ENCODE assay signal across 9 mouse cellular contexts in the genomic region with DNA sequence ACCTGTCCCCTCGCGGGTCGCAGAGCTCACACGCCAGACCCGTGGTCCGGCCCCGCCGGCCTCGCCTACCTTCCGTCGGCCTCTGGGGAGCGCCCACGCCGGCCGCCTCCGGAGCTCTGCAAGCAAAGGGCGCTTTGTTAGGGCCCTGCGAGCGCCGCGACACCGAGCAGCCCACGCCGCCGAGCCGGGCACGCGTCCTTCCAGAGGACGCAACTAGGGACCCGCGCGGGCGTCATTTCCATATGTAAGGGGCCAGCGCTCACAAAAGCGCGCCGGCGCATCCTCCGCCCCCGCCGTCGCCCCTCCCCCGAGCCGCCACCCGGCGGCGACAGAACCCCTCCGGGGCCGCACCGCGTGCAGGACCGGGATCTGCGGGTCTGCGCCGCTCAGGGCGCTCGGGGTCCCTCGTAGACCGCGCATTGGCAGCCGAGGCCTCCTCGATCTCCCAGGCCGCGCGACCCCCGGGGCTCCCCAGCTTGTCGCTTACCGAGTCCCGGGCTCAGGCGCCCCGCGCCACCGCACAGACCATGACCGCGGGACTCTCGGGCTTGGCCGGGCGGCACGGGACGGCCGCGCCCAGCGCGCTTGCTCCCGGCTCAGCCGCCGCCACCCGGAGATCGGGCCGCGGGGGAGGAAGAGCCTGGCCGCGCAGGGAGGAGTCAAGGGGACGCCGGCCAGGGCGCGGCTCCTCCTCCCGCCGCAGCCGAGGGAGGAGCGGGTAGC. TPM values are rescaled to one million over a fixed set of nuclear protein-coding genes. Genes with fewer than 3 reads are reported as not detected.
A peak's percentile ranks its signal among the peaks of the same experiment; 100 is the strongest.
DNase-seq lines count a peak whose midpoint lies in the region; ATAC-seq and TF ChIP-seq lines count a peak whose summit lies in the region.
"Had no signal": no experiment of that assay in that cellular context is flagged by ENCODE, and none has a peak within 500 bp of the region (broad histone marks: within the 10 kb centered on the region; RNA-seq: fewer than 3 reads in every experiment).

No protein-coding gene starts in this region.

- peak overlapping the region; percentile 81 for H3K9ac ChIP-seq in ES-Bruce4 (ENCODE audit: low read depth, poor library complexity, severe bottlenecking)
- peak overlapping the region; percentile 87 for H3K9ac ChIP-seq in forebrain, embryonic 11.5 days (ENCODE audit: low read length)
- H3K9ac ChIP-seq in heart, embryonic 16.5 days (ENCODE audit: low read length), result peak overlapping the region; percentile 97
- H3K9ac ChIP-seq in lung, embryonic 14.5 days, result peak overlapping the region; percentile 80

- 0 out of 2 replicates have a peak, but pooled peaks cover 2% of the 10 kb centered on the region for H3K27me3 ChIP-seq in ES-Bruce4 (ENCODE audit: control insufficient read depth, insufficient read depth, low read length, poor library complexity, severe bottlenecking)
- H3K27me3 ChIP-seq in forebrain, embryonic 11.5 days (ENCODE audit: control insufficient read depth, insufficient read depth, low read length), result peaks cover 17% of the 10 kb centered on the region; the same call in 1 of the 2 replicates
- no peaks in the 10 kb centered on the region for H3K27me3 ChIP-seq in heart, embryonic 16.5 days (ENCODE audit: control insufficient read depth, insufficient read depth, low read length)
- H3K27me3 ChIP-seq in lung, embryonic 14.5 days (ENCODE audit: insufficient read depth, low read length), result no peaks in the 10 kb centered on the region

- no peaks in the 10 kb centered on the region for H3K9me3 ChIP-seq in ES-Bruce4 (replicated peaks; ENCODE audit: control insufficient read depth, insufficient read depth, low read length, poor library complexity, severe bottlenecking)
- no peaks in the 10 kb centered on the region for H3K9me3 ChIP-seq in forebrain, embryonic 11.5 days (ENCODE audit: control insufficient read depth, low read length)
- no peaks in the 10 kb centered on the region for H3K9me3 ChIP-seq in heart, embryonic 16.5 days (replicated peaks; ENCODE audit: control insufficient read depth, low read length)
- no peaks in the 10 kb centered on the region for H3K9me3 ChIP-seq in lung, embryonic 14.5 days (ENCODE audit: low read depth, low read length)

- no peak for TF ChIP-seq EP300 in ES-Bruce4 (IDR thresholded peaks at IDR 0.05; ENCODE audit: insufficient read depth, low read depth, low read length)

- peak overlapping the region; percentile 63 for H3K4me3 ChIP-seq in ES-Bruce4 (ENCODE audit: low read depth, low read length)
- H3K4me3 ChIP-seq in forebrain, embryonic 11.5 days (ENCODE audit: low read depth, low read length), result peak overlapping the region; percentile 80
- H3K4me3 ChIP-seq in heart, embryonic 16.5 days (ENCODE audit: low read length), result peak overlapping the region; percentile 90
- peak overlapping the region; percentile 85 for H3K4me3 ChIP-seq in lung, embryonic 14.5 days (ENCODE audit: low read depth, low read length)

- no peaks in the 10 kb centered on the region for H3K36me3 ChIP-seq in ES-Bruce4 (ENCODE audit: control insufficient read depth, insufficient read depth, low read length, poor library complexity, severe bottlenecking)
- H3K36me3 ChIP-seq in forebrain, embryonic 11.5 days (ENCODE audit: control insufficient read depth, insufficient read depth, low read length), result no peaks in the 10 kb centered on the region
- H3K36me3 ChIP-seq in heart, embryonic 16.5 days (ENCODE audit: control insufficient read depth, insufficient read depth), result no peaks in the 10 kb centered on the region
- H3K36me3 ChIP-seq in lung, embryonic 14.5 days (ENCODE audit: insufficient read depth), result no peaks in the 10 kb centered on the region

- H3K4me1 ChIP-seq in ES-Bruce4 (ENCODE audit: control insufficient read depth, insufficient read depth, low read length), result no peaks in the 10 kb centered on the region
- peaks cover 9% of the 10 kb centered on the region for H3K4me1 ChIP-seq in forebrain, embryonic 11.5 days (replicated peaks; ENCODE audit: control insufficient read depth, insufficient read depth, low read length)
- H3K4me1 ChIP-seq in heart, embryonic 16.5 days (ENCODE audit: control insufficient read depth, insufficient read depth, low read length), result peaks cover 14% of the 10 kb centered on the region
- H3K4me1 ChIP-seq in lung, embryonic 14.5 days (ENCODE audit: insufficient read depth), result peaks cover 4% of the 10 kb centered on the region; the same call in 1 of the 2 replicates

- WGBS in forebrain, embryonic 11.5 days, result under 1% methylated on average over 83 of the region's 101 CpGs
- under 1% methylated on average over 99 of the region's 101 CpGs for WGBS in heart, embryonic 16.5 days
- under 1% methylated on average over 83 of the region's 101 CpGs for WGBS in lung, embryonic 14.5 days

- H3K4me2 ChIP-seq in forebrain, embryonic 11.5 days (ENCODE audit: low read depth, low read length, severe bottlenecking), result peak overlapping the region; percentile 98
- peak overlapping the region; percentile 100 for H3K4me2 ChIP-seq in heart, embryonic 16.5 days (ENCODE audit: low read depth, low read length)
- H3K4me2 ChIP-seq in lung, embryonic 14.5 days, result peak overlapping the region; percentile 90

- TF ChIP-seq CTCF in ES-Bruce4 (IDR thresholded peaks at IDR 0.05; ENCODE audit: low read depth, low read length), result no peak
- TF ChIP-seq CTCF in lung, embryonic 14.5 days (IDR thresholded peaks at IDR 0.05; ENCODE audit: low read depth), result no peak

- H3K27ac ChIP-seq in ES-Bruce4 (ENCODE audit: insufficient read depth, low read length), result no peak overlapping the region
- H3K27ac ChIP-seq in forebrain, embryonic 11.5 days (ENCODE audit: low read depth, low read length), result peak overlapping the region; percentile 2; the same call in 1 of the 2 replicates
- peak overlapping the region; percentile 93 for H3K27ac ChIP-seq in heart, embryonic 16.5 days (ENCODE audit: low read length)
- H3K27ac ChIP-seq in lung, embryonic 14.5 days (ENCODE audit: low read depth), result peak overlapping the region; percentile 81

- no peak for TF ChIP-seq POLR2A in ES-Bruce4 (IDR thresholded peaks at IDR 0.05; ENCODE audit: insufficient read depth, low read length)

- DNase-seq in c-Kit-positive CD71-positive TER-119-positive erythroid progenitor cells, embryonic 14.5 days (ENCODE audit: low spot score), result peak; percentile 59
- DNase-seq in forebrain, embryonic 11.5 days (ENCODE audit: low spot score), result peak; percentile 86
- peak; percentile 73 to 87 for DNase-seq in kidney, postnatal 25 days
- peak; percentile 86 for DNase-seq in lung, embryonic 14.5 days
- peak; percentile 53 to 58 for DNase-seq in thymus, adult 18-20 months

- peak; percentile 83 for ATAC-seq in forebrain, embryonic 11.5 days (replicated peaks; ENCODE audit: low FRiP score)
- ATAC-seq in heart, embryonic 16.5 days (replicated peaks; ENCODE audit: extremely low read depth, insufficient read depth, low FRiP score), result peak; percentile 91
- ATAC-seq in lung, embryonic 14.5 days (ENCODE audit: insufficient read depth), result peak; percentile 88
- ATAC-seq in neutrophil, adult 5-6 weeks (ENCODE audit: extremely low read depth, insufficient number of reproducible peaks, low FRiP score, poor library complexity, severe bottlenecking), result peak; percentile 70

RNA-seq across cellular contexts. Expression of a gene that starts 2.0 kb away (rescaled TPM):
- polyA plus RNA-seq in ES-Bruce4 (2011; ENCODE audit: insufficient read depth, insufficient read length, low read depth, missing spikeins), result 6.3 and 7.3 TPM in 2 replicates
- 13.0 and 13.3 TPM in 2 replicates for polyA plus RNA-seq in forebrain, embryonic 11.5 days (2014; fragmentation: Nextera tagmentation; extraction: Ambion mirVana)
- polyA plus RNA-seq in heart, embryonic 16.5 days (2015; fragmentation: Nextera tagmentation; extraction: Ambion mirVana), result 7.9 and 9.8 TPM in 2 replicates
- 20.8 and 25.1 TPM in 2 replicates for polyA plus RNA-seq in lung, embryonic 14.5 days (2014; fragmentation: Nextera tagmentation; extraction: Ambion mirVana)
- 92.8 and 95.4 TPM in 2 replicates for total RNA-seq in neutrophil, adult 5-6 weeks (2017)

RNA-seq across cellular contexts. Expression of a gene that starts 42.4 kb away (rescaled TPM):
- polyA plus RNA-seq in ES-Bruce4 (2011; ENCODE audit: insufficient read depth, insufficient read length, low read depth, missing spikeins), result not detected in 2 replicates
- not detected in 2 replicates for polyA plus RNA-seq in forebrain, embryonic 11.5 days (2014; fragmentation: Nextera tagmentation; extraction: Ambion mirVana)
- not detected in 2 replicates for polyA plus RNA-seq in heart, embryonic 16.5 days (2015; fragmentation: Nextera tagmentation; extraction: Ambion mirVana)
- 0.12 and 0.24 TPM in 2 replicates for polyA plus RNA-seq in lung, embryonic 14.5 days (2014; fragmentation: Nextera tagmentation; extraction: Ambion mirVana)
- 0.70 TPM in 1 of 2 replicates, not detected in the other for total RNA-seq in neutrophil, adult 5-6 weeks (2017)
- total RNA-seq: layer of hippocampus, adult 8-10 months had no signal
